Mouse (Mus musculus): ENCODE data around the gene Ttbk1.

The Ttbk1 gene

GRCm38 (mm10) chr17:46460673-46461072 is 26.8 kb downstream of the Ttbk1 start:
- Histone ChIP-seq H3K4me1 (replicated peaks; ENCODE audit: low read depth, low read length) (peaks cover 56% of the 10 kb centered on the region), H3K9me3 (ENCODE audit: low read length) (no peaks in the 10 kb centered on the region), H3K27me3 (ENCODE audit: insufficient read depth, low read length) (peaks cover 94% of the 10 kb centered on the region), H3K4me3 (replicated peaks; ENCODE audit: low read length) (peak overlapping the region; percentile 76), H3K36me3 (ENCODE audit: insufficient read depth, low read length) (no peaks in the 10 kb centered on the region)
- TF ChIP-seq CTCF (conservative IDR thresholded peaks at IDR 0.05; ENCODE audit: low read length) (no peak), POU5F1 (IDR thresholded peaks at IDR 0.05; ENCODE audit: borderline replicate concordance, low read length) (no peak), NANOG (IDR thresholded peaks at IDR 0.05; ENCODE audit: borderline replicate concordance, low read length) (no peak)

GRCm38 (mm10) chr17:46458439-46458838 is 29.0 kb downstream of the Ttbk1 start:
- no peaks in the 10 kb centered on the region for H3K9me3 ChIP-seq (ENCODE audit: low read length)
- H3K4me1 ChIP-seq (replicated peaks; ENCODE audit: low read depth, low read length) = peaks cover 73% of the 10 kb centered on the region
- no peak overlapping the region for H3K4me3 ChIP-seq (replicated peaks; ENCODE audit: low read length)
- peaks cover 96% of the 10 kb centered on the region for H3K27me3 ChIP-seq (ENCODE audit: insufficient read depth, low read length)
- TF ChIP-seq POU5F1 (IDR thresholded peaks at IDR 0.05; ENCODE audit: borderline replicate concordance, low read length) (no peak), CTCF (conservative IDR thresholded peaks at IDR 0.05; ENCODE audit: low read length) (no peak), NANOG (IDR thresholded peaks at IDR 0.05; ENCODE audit: borderline replicate concordance, low read length) (no peak)
- H3K36me3 ChIP-seq (ENCODE audit: insufficient read depth, low read length) = no peaks in the 10 kb centered on the region

GRCm38 (mm10) chr17:46457791-46458190 is 29.7 kb downstream of the Ttbk1 start:
- Histone ChIP-seq H3K4me1 (replicated peaks; ENCODE audit: low read depth, low read length) (peaks cover 75% of the 10 kb centered on the region), H3K4me3 (replicated peaks; ENCODE audit: low read length) (no peak overlapping the region), H3K27me3 (ENCODE audit: insufficient read depth, low read length) (peaks cover 96% of the 10 kb centered on the region), H3K9me3 (ENCODE audit: low read length) (no peaks in the 10 kb centered on the region), H3K36me3 (ENCODE audit: insufficient read depth, low read length) (no peaks in the 10 kb centered on the region)
- TF ChIP-seq CTCF (conservative IDR thresholded peaks at IDR 0.05; ENCODE audit: low read length) (peak; percentile 85), POU5F1 (IDR thresholded peaks at IDR 0.05; ENCODE audit: borderline replicate concordance, low read length) (no peak)

- Histone ChIP-seq H3K9me3 (ENCODE audit: low read length) (no peaks in the 10 kb centered on the region), H3K4me1 (replicated peaks; ENCODE audit: low read depth, low read length) (peaks cover 74% of the 10 kb centered on the region), H3K36me3 (ENCODE audit: insufficient read depth, low read length) (no peaks in the 10 kb centered on the region), H3K27me3 (ENCODE audit: insufficient read depth, low read length) (peaks cover 89% of the 10 kb centered on the region), H3K4me3 (replicated peaks; ENCODE audit: low read length) (peak overlapping the region; percentile 74)
- TF ChIP-seq CTCF (conservative IDR thresholded peaks at IDR 0.05; ENCODE audit: low read length) = no peak
- TF ChIP-seq POU5F1 (IDR thresholded peaks at IDR 0.05; ENCODE audit: borderline replicate concordance, low read length) = no peak
- no peak for TF ChIP-seq NANOG (IDR thresholded peaks at IDR 0.05; ENCODE audit: borderline replicate concordance, low read length)
Measured at GRCm38 (mm10) chr17:46455110-46455691, 32.3 kb downstream of the Ttbk1 start.

- H3K9me3 ChIP-seq (ENCODE audit: low read length) = no peaks in the 10 kb centered on the region
- peaks cover 83% of the 10 kb centered on the region for H3K27me3 ChIP-seq (ENCODE audit: insufficient read depth, low read length)
- TF ChIP-seq NANOG (IDR thresholded peaks at IDR 0.05; ENCODE audit: borderline replicate concordance, low read length) = no peak
- peaks cover 68% of the 10 kb centered on the region for H3K4me1 ChIP-seq (replicated peaks; ENCODE audit: low read depth, low read length)
- H3K4me3 ChIP-seq (replicated peaks; ENCODE audit: low read length) = peak overlapping the region; percentile 74
- no peaks in the 10 kb centered on the region for H3K36me3 ChIP-seq (ENCODE audit: insufficient read depth, low read length)
Measured at GRCm38 (mm10) chr17:46454539-46454938, 32.9 kb downstream of the Ttbk1 start.

- H3K4me3 ChIP-seq (replicated peaks; ENCODE audit: low read length) = peak overlapping the region; percentile 74
- no peaks in the 10 kb centered on the region for H3K9me3 ChIP-seq (ENCODE audit: low read length)
- TF ChIP-seq NANOG (IDR thresholded peaks at IDR 0.05; ENCODE audit: borderline replicate concordance, low read length) = no peak
- TF ChIP-seq CTCF (conservative IDR thresholded peaks at IDR 0.05; ENCODE audit: low read length) = no peak
- no peak for TF ChIP-seq POU5F1 (IDR thresholded peaks at IDR 0.05; ENCODE audit: borderline replicate concordance, low read length)
- H3K36me3 ChIP-seq (ENCODE audit: insufficient read depth, low read length) = no peaks in the 10 kb centered on the region
- peaks cover 77% of the 10 kb centered on the region for H3K27me3 ChIP-seq (ENCODE audit: insufficient read depth, low read length)
- H3K4me1 ChIP-seq (replicated peaks; ENCODE audit: low read depth, low read length) = peaks cover 63% of the 10 kb centered on the region
Measured at GRCm38 (mm10) chr17:46453970-46454411, 33.5 kb downstream of the Ttbk1 start.

- TF ChIP-seq CTCF (conservative IDR thresholded peaks at IDR 0.05; ENCODE audit: low read length) (no peak), POU5F1 (IDR thresholded peaks at IDR 0.05; ENCODE audit: borderline replicate concordance, low read length) (no peak), NANOG (IDR thresholded peaks at IDR 0.05; ENCODE audit: borderline replicate concordance, low read length) (no peak)
Measured at GRCm38 (mm10) chr17:46453302-46453948, 34.0 kb downstream of the Ttbk1 start.

GRCm38 (mm10) chr17:46452683-46453082 is 34.8 kb downstream of the Ttbk1 start:
- peaks cover 60% of the 10 kb centered on the region for H3K4me1 ChIP-seq (replicated peaks; ENCODE audit: low read depth, low read length)
- H3K36me3 ChIP-seq (ENCODE audit: insufficient read depth, low read length) = no peaks in the 10 kb centered on the region
- H3K27me3 ChIP-seq (ENCODE audit: insufficient read depth, low read length) = peaks cover 75% of the 10 kb centered on the region
- no peak overlapping the region; the same call in 1 of the 2 replicates for H3K4me3 ChIP-seq (replicated peaks; ENCODE audit: low read length)
- no peak for TF ChIP-seq NANOG (IDR thresholded peaks at IDR 0.05; ENCODE audit: borderline replicate concordance, low read length)
- TF ChIP-seq CTCF (conservative IDR thresholded peaks at IDR 0.05; ENCODE audit: low read length) = no peak
- no peak for TF ChIP-seq POU5F1 (IDR thresholded peaks at IDR 0.05; ENCODE audit: borderline replicate concordance, low read length)
- no peaks in the 10 kb centered on the region for H3K9me3 ChIP-seq (ENCODE audit: low read length)

More at GRCm38 (mm10) chr17:46453302-46453948, 34.0 kb downstream of the Ttbk1 start:
- H3K9me3 ChIP-seq (ENCODE audit: low read length) = no peaks in the 10 kb centered on the region
- H3K4me3 ChIP-seq (replicated peaks; ENCODE audit: low read length) = peak overlapping the region; percentile 13; the same call in 1 of the 2 replicates
- H3K36me3 ChIP-seq (ENCODE audit: insufficient read depth, low read length) = no peaks in the 10 kb centered on the region
- peaks cover 60% of the 10 kb centered on the region for H3K4me1 ChIP-seq (replicated peaks; ENCODE audit: low read depth, low read length)
- peaks cover 75% of the 10 kb centered on the region for H3K27me3 ChIP-seq (ENCODE audit: insufficient read depth, low read length)

All from E14TG2a.4 (cell line).